Mouse (Mus musculus): ENCODE data around the gene Dennd1a.

Dennd1a gene

GRCm38 (mm10) chr2:37879697-37880096, 407.5 kb downstream of the Dennd1a start:
- no peak for DNase-seq (ENCODE audit: low spot score)

DNA sequence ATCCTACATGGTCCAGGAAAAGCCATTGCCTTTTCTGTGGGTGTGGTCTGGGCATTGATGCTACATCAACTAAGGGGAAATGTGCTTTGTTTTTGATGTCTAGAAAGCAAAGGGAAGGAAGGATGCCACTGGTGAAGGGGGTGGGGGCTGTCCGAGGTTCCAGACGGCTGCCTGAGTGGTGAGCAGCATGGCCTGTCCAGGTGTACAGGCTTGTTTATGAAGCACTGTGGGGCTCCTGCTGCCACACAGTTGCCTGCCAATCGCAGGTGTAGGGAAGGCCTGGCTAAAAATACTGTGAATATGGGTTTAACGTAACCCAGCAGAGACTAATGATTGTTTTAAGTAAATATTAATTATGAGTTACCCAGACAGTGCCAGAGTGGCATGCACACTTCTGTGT, 414.4 kb downstream of the Dennd1a start:
- no peak for DNase-seq (ENCODE audit: low spot score)

- no peak for DNase-seq (ENCODE audit: low spot score)
Observed at GRCm38 (mm10) chr2:37869628-37870027, 417.6 kb downstream of the Dennd1a start.

DNA sequence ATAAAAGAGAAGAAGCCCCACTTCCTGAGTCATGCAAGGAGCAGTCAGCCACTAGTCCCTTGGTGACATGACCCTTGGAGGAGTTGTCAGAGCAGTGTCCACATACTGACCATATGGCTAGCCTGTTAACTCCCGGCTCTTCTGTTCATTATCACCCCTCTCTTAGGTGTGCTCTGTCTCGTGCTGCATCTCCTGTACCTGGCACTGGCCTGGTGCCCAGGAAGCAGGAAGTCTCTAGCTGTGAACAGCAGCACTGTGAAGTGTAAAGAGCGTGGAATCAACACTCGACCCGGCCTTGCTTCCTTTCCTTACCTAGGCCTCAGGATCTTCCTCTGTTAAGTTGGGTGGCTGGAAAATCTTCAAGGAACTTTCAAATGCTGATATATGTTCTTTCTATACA, 419.8 kb downstream of the Dennd1a start:
- DNase-seq (ENCODE audit: low spot score), result no peak

DNA sequence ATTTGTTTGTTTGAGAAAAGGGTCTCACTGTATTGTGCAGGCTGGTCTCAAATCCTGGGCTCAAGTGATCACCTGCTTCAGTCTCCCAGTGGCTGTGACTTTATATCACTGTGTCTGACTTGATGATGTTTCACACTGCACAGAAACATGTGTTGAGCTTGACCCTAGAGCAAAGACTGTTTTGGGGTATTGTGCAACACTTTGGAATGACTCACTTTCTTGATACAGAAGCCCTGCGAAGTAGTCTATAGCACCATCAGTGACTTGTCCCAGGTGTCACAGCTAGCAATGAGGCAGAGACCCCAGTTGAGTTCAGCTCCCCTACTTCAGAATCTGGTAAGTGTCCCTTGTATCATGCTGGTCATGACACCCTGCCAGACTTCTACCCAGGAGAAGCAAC, 429.7 kb downstream of the Dennd1a start:
- DNase-seq (ENCODE audit: low spot score), result no peak

- DNase-seq (ENCODE audit: low spot score), result no peak
Observed at GRCm38 (mm10) chr2:37856955-37857354, 430.2 kb downstream of the Dennd1a start.

DNA sequence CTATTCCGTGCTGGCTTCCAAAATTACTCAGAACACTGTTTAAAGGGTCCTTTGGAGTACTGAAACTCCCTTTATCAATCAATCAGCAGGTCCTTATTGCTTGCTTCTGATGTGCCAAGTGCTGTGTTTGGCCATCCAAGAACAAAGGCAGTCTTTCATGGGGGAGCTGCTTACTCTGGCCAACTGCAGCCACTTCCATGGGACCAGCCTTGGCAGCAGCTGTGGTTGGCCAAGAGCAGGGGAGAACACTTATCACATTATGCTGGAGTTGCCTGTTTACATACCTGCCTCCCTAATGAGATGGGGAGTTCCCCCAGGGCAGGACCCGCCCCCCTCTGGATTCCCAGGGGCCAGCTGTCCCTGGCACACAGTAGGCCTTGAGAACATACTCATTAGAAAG, 432.0 kb downstream of the Dennd1a start:
- no peak for DNase-seq (ENCODE audit: low spot score)

DNA sequence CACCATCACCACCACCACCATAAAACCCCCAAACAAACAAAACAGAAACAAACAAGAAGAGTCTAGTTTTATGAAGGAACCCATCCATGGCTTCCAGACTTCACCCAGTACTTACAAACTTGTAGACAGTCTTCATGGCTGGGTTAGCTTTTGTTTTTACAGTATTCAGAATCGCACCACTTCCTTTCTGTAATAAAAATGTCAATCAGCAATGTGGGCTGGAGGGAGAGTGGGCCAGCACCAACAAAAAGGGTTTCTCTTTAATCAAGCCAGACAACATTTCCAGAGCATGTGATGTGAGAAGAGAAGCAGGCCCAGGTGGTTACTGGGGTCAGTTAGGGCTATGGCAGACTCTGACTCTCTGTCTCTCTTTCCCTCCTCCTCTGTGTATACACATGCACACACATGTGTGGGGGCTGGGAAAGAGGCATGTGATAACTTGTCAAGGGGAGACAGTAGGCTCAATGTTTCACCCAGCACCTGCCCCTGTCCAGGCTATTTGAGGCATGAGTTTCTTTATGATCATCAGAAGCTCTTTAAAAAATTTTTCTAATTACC, 433.2 kb downstream of the Dennd1a start:
- DNase-seq (ENCODE audit: low spot score), result no peak

GRCm38 (mm10) chr2:37850626-37851025, 436.6 kb downstream of the Dennd1a start:
- DNase-seq (ENCODE audit: low spot score), result no peak

DNA sequence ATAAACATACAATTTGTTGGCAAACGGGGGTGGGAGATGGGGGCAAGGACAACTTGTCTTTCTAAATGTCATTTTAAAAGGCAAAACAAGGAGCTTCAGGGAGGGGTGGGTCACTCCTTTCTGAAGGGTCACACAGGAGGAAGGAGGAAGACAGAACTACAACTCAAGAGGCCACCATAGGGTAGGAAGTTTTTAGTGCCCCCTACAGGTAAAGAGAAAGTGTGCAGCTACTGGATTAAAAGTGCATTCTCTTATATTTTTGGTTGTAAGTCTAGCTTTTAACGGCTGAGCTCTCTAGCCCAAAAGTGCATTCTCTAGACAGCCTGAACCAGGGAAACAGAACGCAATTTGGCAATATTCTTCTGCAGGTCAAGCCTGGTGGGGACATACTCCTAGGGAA, 437.8 kb downstream of the Dennd1a start:
- DNase-seq (ENCODE audit: low spot score), result no peak

GRCm38 (mm10) chr2:37842719-37843118, 444.5 kb downstream of the Dennd1a start:
- no peak for DNase-seq (ENCODE audit: low spot score)

- no peak for DNase-seq (ENCODE audit: low spot score)
Observed at GRCm38 (mm10) chr2:37842151-37842569, 445.0 kb downstream of the Dennd1a start.

- DNase-seq (ENCODE audit: low spot score), result no peak
Observed at GRCm38 (mm10) chr2:37839922-37840321, 447.3 kb downstream of the Dennd1a start.

GRCm38 (mm10) chr2:37838202-37838984, 448.8 kb downstream of the Dennd1a start:
- no peak for DNase-seq (ENCODE audit: low spot score)

DNA sequence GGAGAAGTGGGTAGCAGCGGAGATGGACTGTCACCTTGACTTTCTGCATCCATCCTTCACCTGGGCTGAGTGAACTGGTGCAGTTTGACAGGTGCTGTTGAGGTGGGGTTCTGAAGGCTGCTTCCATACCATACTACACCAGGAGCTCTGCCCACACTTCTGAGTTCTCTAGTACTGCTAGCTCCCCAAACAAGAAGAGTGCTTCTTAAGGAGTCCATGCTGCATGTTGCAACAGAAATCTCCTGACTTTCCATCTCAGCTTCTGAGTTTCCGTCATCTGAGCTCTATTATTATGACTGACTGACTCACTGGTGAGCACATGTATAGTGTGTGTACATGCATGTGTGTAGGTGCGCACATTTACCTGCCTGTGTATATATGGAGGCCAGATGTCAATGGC, 449.6 kb downstream of the Dennd1a start:
- DNase-seq (ENCODE audit: low spot score), result no peak

GRCm38 (mm10) chr2:37836926-37837325, 450.3 kb downstream of the Dennd1a start:
- no peak for DNase-seq (ENCODE audit: low spot score)

DNA sequence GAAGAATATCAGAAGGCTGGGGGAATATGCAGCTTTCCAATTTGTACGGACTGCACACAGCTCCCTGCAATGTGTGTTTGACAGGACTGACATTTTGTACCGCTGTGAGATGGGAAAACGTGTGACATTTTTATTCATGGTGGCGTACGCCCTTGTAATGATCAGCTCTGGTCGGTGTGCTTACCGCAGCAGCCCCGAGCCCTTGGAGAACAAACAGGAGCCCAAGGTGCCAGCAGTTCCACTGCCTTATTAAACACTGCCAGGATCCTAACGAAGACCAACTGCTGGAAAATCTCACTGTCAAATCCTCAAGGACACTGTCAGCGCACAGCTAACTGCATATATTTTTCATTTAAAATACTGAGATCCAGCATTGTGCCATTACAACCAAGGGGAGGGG, 454.9 kb downstream of the Dennd1a start:
- no peak for DNase-seq (ENCODE audit: low spot score)

GRCm38 (mm10) chr2:37829758-37830275, 457.4 kb downstream of the Dennd1a start:
- DNase-seq (ENCODE audit: low spot score), result no peak

GRCm38 (mm10) chr2:37823826-37824225, 463.4 kb downstream of the Dennd1a start:
- no peak for DNase-seq (ENCODE audit: low spot score)

DNA sequence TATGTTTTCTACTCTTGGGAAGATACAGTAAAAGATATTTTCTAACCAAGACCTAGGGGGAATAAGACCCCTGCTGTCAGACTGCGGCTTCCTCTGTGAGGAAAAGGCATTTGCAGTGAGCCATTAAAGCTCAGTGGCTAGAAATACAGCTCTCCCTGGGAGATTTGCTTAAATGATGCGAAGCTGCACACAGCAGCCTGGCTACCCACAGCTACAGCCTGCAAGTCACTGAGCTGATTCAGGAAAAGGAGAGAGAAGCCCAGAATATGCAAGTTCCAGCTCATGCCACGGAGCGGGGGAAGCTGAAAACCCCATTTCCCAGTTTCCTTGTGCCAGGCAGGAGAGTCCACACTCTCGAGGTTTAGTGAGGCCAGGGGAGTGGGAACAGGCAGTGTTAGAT, 465.1 kb downstream of the Dennd1a start:
- DNase-seq (ENCODE audit: low spot score), result no peak

DNA sequence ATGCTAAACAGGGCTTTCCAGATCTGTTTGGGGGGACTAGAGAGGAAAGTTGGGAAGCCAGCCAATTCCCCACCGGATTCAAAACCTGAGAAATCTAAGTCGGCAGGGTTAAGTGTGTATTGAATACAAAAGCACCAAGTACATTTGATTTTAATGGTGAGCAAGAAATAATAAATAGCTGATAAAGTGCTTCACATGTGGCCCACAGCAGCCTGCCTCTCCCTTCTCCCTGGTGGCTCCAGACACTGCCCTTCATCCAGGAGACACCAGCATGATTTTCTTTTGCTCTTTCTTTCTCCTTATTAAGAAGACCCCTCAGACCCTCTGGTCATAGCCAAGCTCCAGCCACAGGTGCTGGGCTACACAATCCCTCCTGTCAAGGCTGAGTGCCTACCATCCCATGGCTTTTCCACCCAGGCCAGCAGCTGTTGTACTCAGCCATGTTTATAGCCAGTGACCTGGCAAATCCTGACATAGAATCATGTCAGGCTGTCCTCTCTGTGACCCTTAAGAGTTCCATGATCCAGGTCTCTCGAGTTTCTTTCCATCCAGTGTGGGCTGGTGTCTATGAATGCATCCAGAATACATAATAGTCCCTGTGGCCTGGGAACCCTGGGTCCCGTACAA, 467.6 kb downstream of the Dennd1a start:
- DNase-seq (ENCODE audit: low spot score), result no peak

GRCm38 (mm10) chr2:37818761-37819525, 468.2 kb downstream of the Dennd1a start:
- DNase-seq (ENCODE audit: low spot score), result no peak

Data from T-cell, adult 2 months (primary cell).